Mouse (Mus musculus): ENCODE measurements around the gene Cdh3. TPM values are rescaled to one million over a fixed set of nuclear protein-coding genes. Genes with fewer than 3 reads are reported as not detected.

The Cdh3 gene
- total and polyA plus RNA-seq, 3 experiments: not detected

DNA sequence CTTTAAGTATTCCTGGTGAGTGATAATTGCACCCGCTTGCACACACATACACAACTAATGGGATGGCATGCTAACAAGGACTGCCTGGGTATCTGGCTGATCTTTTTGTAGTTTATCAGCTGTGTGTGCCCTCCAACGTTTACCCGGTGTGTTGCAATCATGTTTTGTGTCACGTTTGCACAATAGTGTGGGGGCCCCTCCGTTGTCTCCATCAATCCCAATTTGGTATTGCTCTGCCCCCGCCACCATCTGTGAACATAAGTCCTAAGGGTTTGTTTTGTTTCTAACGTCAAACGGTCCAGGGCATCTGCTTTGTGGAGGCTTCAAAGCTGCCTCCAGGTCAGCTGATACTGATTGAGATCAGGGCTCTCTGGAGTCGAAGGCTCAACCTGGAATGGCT, 49.2 kb downstream of the Cdh3 start:
- no peak for DNase-seq (ENCODE audit: extremely low read depth)
- dilution Hi-C loops (cut with MboI; ENCODE audit: extremely low pct_ligation_motif_present, extremely low pct_unique_long_range_greater_than_20kb, low sequenced_read_pairs): no loop called here
- H3K27me3 ChIP-seq (replicated peaks): no peaks in the 10 kb centered on the region
- H3K4me1 ChIP-seq (ENCODE audit: control insufficient read depth in 1 of 2, insufficient read depth in 2 of 2): peaks cover 13 to 43% of the 10 kb centered on the region in 2 experiments
- in situ Hi-C loops (cut with MboI; ENCODE audit: low pct_ligation_motif_present, low pct_unique_long_range_greater_than_20kb, low sequenced_read_pairs): loop anchor here (5.0 kb wide), 1 partner anchor 82 kb away; no protein-coding TSS in a partner anchor
- H3K4me2 ChIP-seq (ENCODE audit: insufficient read depth, low read depth, poor library complexity, severe bottlenecking): no peak overlapping the region
- no peaks in the 10 kb centered on the region for H3K79me2 ChIP-seq (replicated peaks; ENCODE audit: control insufficient read depth, extremely low read depth, insufficient read depth, poor library complexity, severe bottlenecking)
- H3K9me3 ChIP-seq (replicated peaks; ENCODE audit: low read length): no peaks in the 10 kb centered on the region
- H3K9ac ChIP-seq (ENCODE audit: insufficient read depth, low read depth): no peak overlapping the region
- no peak overlapping the region for H3K27ac ChIP-seq (ENCODE audit: insufficient read depth, low read depth)
- TF ChIP-seq MEF2A (IDR thresholded peaks at IDR 0.05; ENCODE audit: borderline replicate concordance, low read depth, low read length): no peak
- TF ChIP-seq MAX (IDR thresholded peaks at IDR 0.05; ENCODE audit: low read length): no peak
- no peak for TF ChIP-seq NELFE (IDR thresholded peaks at IDR 0.05; ENCODE audit: low read depth, low read length)
- TF ChIP-seq POLR2AphosphoS2 (IDR thresholded peaks at IDR 0.05; ENCODE audit: low read depth, low read length): no peak
- no peak for TF ChIP-seq EP300 (IDR thresholded peaks at IDR 0.05; ENCODE audit: low read length)
- no peak for TF ChIP-seq TCF12 (IDR thresholded peaks at IDR 0.05; ENCODE audit: low read depth, low read length)
- no peak for TF ChIP-seq UBTF (IDR thresholded peaks at IDR 0.05; ENCODE audit: low read depth, low read length)
- no peak for TF ChIP-seq CHD2 (IDR thresholded peaks at IDR 0.05; ENCODE audit: low read length)
- TF ChIP-seq PAX5 (IDR thresholded peaks at IDR 0.05; ENCODE audit: low read length): no peak
- no peak for TF ChIP-seq HCFC1 (IDR thresholded peaks at IDR 0.05; ENCODE audit: low read depth, low read length)
- no peak for TF ChIP-seq SIN3A (IDR thresholded peaks at IDR 0.05; ENCODE audit: low read length)
- TF ChIP-seq CHD1 (IDR thresholded peaks at IDR 0.05; ENCODE audit: low read depth, low read length): no peak
- TF ChIP-seq MYC (IDR thresholded peaks at IDR 0.05; ENCODE audit: low read depth, low read length): no peak
- no peaks in the 10 kb centered on the region for H3K36me3 ChIP-seq (replicated peaks in 1 of 2; ENCODE audit: control insufficient read depth in 1 of 2, insufficient read depth in 1 of 2, low read length in 1 of 2)
- no peak overlapping the region for H3K4me3 ChIP-seq (replicated peaks in 1 of 3; ENCODE audit: low read depth in 2 of 3, low read length in 2 of 3, poor library complexity in 1 of 3)

DNA sequence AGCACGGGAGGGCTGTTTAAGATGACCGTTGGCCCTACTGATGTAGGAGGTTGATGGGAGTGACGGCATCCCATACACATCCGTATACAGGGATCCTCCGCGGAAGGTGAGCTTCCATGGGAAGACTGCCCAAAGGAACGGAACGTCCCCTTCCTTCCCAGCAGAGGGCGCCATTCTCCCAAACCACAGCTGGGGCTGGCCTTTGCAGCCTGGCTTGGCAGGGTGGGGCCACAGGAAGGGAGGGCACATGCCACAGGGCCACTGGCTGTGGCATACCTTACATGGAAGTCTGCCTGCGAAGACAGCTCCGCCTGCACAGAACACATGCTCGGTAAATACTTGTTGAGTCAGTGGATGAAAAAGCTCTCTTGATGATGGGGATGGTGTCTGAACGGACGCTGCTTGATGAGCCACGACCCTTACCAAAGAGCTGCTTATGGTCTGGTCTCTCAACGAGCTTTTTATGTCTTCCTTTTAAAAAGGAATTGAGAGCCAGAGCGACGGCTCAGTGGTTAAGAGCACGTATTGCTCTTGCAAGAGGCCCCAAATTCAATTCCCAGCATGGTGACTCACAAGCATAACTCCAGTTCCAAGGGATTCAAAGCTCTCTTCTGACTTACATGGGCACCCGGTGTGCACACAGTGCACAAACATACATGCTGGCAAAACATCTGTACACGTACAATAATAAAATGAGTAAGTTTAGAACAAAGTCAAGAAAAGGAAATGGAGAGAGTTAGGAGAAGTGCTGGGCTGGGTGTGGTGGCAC, 50.6 kb downstream of the Cdh3 start:
- Histone ChIP-seq H3K9me3 (replicated peaks; ENCODE audit: low read length) (no peaks in the 10 kb centered on the region), H3K27me3 (replicated peaks) (no peaks in the 10 kb centered on the region), H3K9ac (ENCODE audit: insufficient read depth, low read depth) (no peak overlapping the region), H3K79me2 (replicated peaks; ENCODE audit: control insufficient read depth, extremely low read depth, insufficient read depth, poor library complexity, severe bottlenecking) (no peaks in the 10 kb centered on the region), H3K36me3 (replicated peaks in 1 of 2; ENCODE audit: control insufficient read depth in 1 of 2, insufficient read depth in 1 of 2, low read length in 1 of 2) (no peaks in the 10 kb centered on the region), H3K4me1 (ENCODE audit: control insufficient read depth in 1 of 2, insufficient read depth in 2 of 2) (peaks cover 13 to 48% of the 10 kb centered on the region in 2 experiments), H3K4me2 (ENCODE audit: insufficient read depth, low read depth, poor library complexity, severe bottlenecking) (no peak overlapping the region), H3K27ac (ENCODE audit: insufficient read depth, low read depth) (peak overlapping the region; percentile 7; the same call in 1 of the 2 replicates), H3K4me3 (replicated peaks in 1 of 3; ENCODE audit: low read depth in 2 of 3, low read length in 2 of 3, poor library complexity in 1 of 3) (no peak overlapping the region)
- dilution Hi-C loops (cut with MboI; ENCODE audit: extremely low pct_ligation_motif_present, extremely low pct_unique_long_range_greater_than_20kb, low sequenced_read_pairs) (no loop called here), in situ Hi-C loops (cut with MboI; ENCODE audit: low pct_ligation_motif_present, low pct_unique_long_range_greater_than_20kb, low sequenced_read_pairs) (loop anchor here (5.0 kb wide), 1 partner anchor 81 kb away; no protein-coding TSS in a partner anchor)
- DNase-seq (ENCODE audit: extremely low read depth): peak; percentile 72
- no peak for TF ChIP-seq TBP (conservative IDR thresholded peaks at IDR 0.05; ENCODE audit: low read depth, low read length)
- TF ChIP-seq CHD2 (IDR thresholded peaks at IDR 0.05; ENCODE audit: low read length): no peak
- no peak for TF ChIP-seq POLR2A (IDR thresholded peaks at IDR 0.05; ENCODE audit: low read depth, low read length)
- no peak for TF ChIP-seq ZKSCAN1 (IDR thresholded peaks at IDR 0.05; ENCODE audit: borderline replicate concordance, low read depth, low read length)
- TF ChIP-seq RCOR1 (conservative IDR thresholded peaks at IDR 0.05; ENCODE audit: low read depth, low read length): no peak
- TF ChIP-seq CHD1 (IDR thresholded peaks at IDR 0.05; ENCODE audit: low read depth, low read length): no peak
- no peak for TF ChIP-seq KAT2A (IDR thresholded peaks at IDR 0.05; ENCODE audit: insufficient replicate concordance, low read length)
- TF ChIP-seq MXI1 (IDR thresholded peaks at IDR 0.05; ENCODE audit: low read depth, low read length): no peak; the same call in 1 of the 2 replicates
- TF ChIP-seq JUN (IDR thresholded peaks at IDR 0.05; ENCODE audit: insufficient read depth, low read depth, low read length): no peak
- no peak for TF ChIP-seq MEF2A (IDR thresholded peaks at IDR 0.05; ENCODE audit: borderline replicate concordance, low read depth, low read length)
- no peak for TF ChIP-seq GABPA (IDR thresholded peaks at IDR 0.05; ENCODE audit: insufficient replicate concordance, low read depth, low read length)
- no peak for TF ChIP-seq USF1 (IDR thresholded peaks at IDR 0.05; ENCODE audit: low read depth, low read length)
- peak; percentile 11; the same call in 1 of the 2 replicates for TF ChIP-seq IRF4 (IDR thresholded peaks at IDR 0.05; ENCODE audit: low read depth, low read length)
- TF ChIP-seq NRF1 (IDR thresholded peaks at IDR 0.05; ENCODE audit: low read depth, low read length): no peak
- TF ChIP-seq ZNF384 (IDR thresholded peaks at IDR 0.05; ENCODE audit: low read depth, low read length): no peak
- no peak for TF ChIP-seq SIN3A (IDR thresholded peaks at IDR 0.05; ENCODE audit: low read length)
- no peak for TF ChIP-seq PAX5 (IDR thresholded peaks at IDR 0.05; ENCODE audit: low read length)
- TF ChIP-seq POLR2AphosphoS2 (IDR thresholded peaks at IDR 0.05; ENCODE audit: low read depth, low read length): no peak
- TF ChIP-seq ZC3H11A (IDR thresholded peaks at IDR 0.05; ENCODE audit: low read depth, low read length): 0 out of 2 replicates have a peak, but pooled peaks have one; percentile 5
- TF ChIP-seq CTCF (conservative IDR thresholded peaks at IDR 0.05 in 1 of 2, IDR thresholded peaks at IDR 0.05 in 1 of 2; ENCODE audit: low read depth in 2 of 2, low read length in 2 of 2): peak; percentile 69 to 82
- no peak for TF ChIP-seq MAFK (IDR thresholded peaks at IDR 0.05; ENCODE audit: insufficient replicate concordance, low read length)
- no peak for TF ChIP-seq EP300 (IDR thresholded peaks at IDR 0.05; ENCODE audit: low read length)
- TF ChIP-seq HCFC1 (IDR thresholded peaks at IDR 0.05; ENCODE audit: low read depth, low read length): no peak
- no peak for TF ChIP-seq ZMIZ1 (IDR thresholded peaks at IDR 0.05; ENCODE audit: low read depth, low read length)
- TF ChIP-seq SMC3 (IDR thresholded peaks at IDR 0.05; ENCODE audit: low read depth, low read length): peak; percentile 75

Data from CH12.LX (cell line).